Mouse (Mus musculus) B cell, adult 2 months (primary cell): ENCODE measurements around the gene Ninl.

Source experiments
- DNase-seq, 2 experiments: peaks; one replicate each; pipeline ENCODE4 v3.0.0; 2022

Gene Ninl

DNA sequence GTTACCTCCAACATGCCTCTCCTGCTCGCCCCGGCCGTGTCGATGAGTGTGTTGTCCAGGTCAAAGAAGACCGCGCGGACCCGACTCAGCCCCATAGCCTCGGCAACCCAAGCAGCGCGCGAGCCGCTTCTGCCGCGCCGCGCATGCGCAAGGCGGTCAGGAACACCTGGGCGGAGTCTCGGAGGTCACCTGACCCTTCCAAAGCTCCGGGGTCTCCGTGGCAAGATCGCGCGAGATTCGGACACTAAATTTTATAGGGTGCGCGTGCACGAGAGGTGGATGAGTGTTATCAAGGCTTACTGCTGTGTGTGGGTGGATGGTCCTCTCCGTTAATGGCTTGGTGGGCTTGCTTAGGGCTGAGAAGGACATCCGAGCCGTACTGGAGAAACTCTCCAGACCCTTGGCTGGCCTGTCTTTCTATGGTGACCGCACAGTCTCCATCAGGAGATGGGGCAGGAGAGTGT, at the start of gene Ninl, which contains the start of gene Nanp:
Gene Ninl, minus strand, starts transcription at position 151 of the 464 bp plus-strand sequence.
Gene Nanp, minus strand, starts transcription at position 167 of the 464 bp plus-strand sequence.
- peak; percentile 92 to 93 for DNase-seq

DNA sequence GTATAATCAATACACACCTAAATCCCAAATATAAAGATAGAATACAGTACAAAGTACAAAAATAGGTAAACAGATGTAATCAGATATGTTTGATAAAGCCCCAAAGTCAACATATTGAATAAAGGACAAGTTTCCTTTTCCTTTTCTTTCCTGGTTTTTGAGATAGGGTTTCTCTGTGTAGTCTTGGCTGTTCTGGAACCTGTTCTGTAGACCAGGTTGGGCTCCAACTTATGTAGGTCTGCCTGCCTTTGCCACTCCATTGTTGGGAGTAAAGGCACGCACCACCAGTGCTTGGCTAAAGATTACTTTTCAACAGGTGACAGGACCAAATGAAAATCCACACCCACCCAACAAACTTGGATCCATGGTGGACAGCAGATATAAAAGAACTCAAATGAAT, 17.5 kb upstream of the Ninl start:
- DNase-seq: no peak

DNA sequence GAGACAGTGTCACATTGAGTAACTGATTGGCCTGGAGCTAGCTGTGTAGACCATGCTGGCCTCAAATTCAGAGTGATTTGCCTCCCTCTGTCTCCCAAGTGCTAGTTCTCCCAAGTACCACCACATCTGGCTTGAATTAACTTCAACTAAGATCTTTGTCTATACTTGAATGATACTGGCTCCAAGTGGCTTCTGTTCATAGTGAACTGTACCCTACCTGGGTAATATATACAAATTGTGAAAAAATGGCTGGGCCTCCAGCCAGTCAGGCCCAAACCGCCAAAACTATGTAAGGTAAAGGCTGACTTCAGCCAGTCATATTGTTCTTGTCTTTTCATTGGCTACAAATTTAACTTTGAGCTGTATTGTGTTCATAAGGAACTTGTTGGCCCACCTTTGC, 1.2 kb upstream of the Ninl start:
- DNase-seq: no peak

DNA sequence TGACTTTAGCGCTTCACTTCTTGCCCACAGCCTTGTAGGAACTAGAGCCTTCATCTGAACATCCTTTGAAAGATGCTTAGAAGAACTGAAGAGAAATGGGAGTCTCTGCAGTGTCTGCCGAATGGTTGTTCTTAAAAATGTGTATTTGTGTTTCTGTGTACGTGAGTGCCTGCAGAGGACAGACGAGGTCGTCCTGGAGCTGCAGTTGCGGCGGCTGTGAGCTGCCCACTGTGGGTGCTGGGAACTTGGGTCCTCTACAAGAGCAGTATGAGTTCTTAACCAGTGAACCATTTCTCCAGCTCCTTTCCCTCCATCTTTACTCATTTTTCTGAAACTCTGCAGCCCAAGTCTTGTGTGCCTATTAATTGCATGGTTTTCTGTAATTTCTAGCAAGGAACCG, 544 bp upstream of the Ninl start:
- no peak for DNase-seq

DNA sequence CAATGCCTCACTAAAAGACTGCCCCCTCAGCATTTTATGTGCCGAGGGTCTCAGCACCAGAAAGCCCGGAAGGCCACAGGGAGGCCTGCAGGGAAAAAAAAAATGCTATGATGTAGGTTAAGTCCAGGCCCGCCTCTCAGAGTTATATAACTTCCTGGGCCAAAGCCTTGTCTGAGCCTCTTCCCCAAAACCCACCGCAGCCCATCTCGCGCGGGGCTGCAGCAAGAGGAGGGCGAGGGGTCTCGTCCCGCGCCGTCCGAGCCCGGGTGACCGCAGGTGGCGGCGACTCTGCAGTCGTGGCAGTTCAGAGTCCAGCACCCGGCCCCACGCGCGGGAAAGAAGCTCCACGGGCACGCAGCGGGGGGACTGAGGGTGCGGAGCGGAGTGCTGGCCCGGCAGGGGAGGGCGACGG, 365 bp downstream of the Ninl start:
- DNase-seq: no peak

DNA sequence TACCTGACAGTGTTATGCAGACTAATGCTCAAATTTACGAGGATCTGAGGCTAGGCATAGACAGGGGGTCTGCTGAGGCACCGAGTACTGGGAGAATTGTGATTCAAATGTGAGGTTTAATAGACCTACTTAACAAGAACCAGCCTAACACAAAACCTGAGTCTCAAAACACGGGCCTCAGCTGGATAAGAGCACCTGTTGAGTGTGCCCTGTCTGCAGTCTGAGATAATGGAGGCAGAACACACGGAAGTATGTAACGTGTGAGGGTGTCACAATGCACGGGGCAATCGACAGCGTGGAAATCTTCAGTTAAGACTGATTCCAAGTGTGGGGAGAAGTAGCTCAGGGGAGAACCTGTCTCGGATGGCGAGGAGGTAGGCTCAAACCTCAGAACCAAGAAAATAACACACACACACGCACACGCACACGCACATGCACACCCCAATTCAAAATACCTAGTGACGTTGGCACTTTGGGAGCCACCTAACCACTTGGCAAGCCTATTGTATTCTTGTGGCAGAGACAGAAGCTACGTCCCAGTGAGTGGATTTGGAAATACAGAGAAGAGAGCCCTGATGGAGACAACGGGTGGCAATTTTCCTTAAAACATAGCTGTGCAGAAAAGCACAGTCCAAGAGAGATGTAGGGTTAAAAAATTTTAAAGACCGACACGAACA, 1.2 kb downstream of the Ninl start:
- DNase-seq: no peak

DNA sequence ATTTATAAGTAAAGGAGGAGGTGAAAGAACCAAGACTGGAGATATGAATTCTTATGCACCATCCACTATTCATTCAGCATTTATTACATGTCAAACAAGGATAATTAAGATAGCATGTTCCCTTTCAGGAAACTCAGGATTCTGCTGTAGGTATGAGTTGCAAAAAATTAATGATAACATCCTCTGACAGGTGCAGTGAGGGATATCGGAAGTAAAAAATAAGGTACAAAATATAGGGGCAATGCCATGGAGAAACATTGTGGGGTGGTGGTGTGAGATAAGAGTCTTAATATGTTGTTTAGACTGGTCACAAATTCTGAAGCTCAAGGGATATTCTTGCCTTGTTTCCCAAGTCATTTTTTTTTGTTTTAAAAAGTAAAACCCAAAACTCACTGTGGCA, 1.9 kb downstream of the Ninl start:
- DNase-seq: no peak

DNA sequence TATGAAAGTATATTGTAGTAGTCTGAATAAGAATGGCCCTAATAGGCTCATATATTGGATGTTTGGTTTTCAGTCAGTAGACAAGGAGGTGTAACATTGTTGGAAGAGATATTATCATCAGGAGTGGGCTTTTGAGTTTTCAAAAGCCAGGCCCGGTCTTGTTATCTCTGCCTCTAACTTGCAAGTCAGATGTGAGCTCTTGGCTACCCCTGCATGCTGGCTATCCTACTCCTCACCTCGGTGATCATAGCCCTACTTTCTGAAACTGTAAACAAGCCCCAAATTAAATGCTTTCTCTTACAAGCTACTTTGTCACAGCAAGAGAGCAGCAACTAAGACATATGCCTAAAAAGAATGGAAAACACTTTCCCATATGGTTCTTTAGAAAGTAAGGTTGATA, 2.5 kb downstream of the Ninl start:
- DNase-seq: no peak

DNA sequence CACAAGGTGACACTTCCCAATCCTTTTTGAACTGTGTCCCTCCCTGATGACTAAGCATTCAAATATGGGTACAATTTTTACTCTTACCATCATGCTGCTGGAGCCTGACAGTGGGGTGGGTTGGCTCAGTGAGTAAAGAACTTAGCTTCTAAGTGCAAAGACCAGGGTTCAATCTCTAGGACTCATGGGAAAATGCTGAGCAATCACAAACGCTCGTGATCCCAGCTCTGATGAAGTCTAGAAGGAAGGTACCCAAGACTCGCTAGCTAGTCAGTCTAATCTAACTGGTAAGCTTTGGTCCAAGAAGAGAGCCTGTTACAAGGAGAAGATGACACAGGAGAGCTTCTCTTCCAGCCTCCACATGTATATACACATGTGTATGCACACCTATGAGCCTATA, 4.7 kb downstream of the Ninl start:
- no peak for DNase-seq

DNA sequence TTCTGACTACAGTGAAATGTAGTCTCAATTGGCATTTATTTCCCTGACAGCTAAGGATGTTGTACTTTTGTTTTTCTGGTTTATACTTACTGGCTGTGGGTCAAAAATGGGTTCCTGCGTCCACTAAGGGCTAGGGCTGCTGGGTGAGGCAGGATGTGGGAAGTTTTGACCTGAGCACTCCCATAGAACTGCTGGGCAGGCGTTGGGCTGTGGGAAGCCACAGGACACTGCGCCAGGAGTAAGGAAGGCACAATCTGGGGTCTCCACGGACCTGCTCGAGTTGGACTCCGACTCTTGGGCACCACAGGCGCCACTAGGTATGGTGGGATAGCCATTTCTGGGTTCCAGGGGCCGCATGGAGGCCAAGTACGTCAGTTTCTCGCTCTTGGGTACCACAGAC, 18.0 kb downstream of the Ninl start:
- DNase-seq: no peak

DNA sequence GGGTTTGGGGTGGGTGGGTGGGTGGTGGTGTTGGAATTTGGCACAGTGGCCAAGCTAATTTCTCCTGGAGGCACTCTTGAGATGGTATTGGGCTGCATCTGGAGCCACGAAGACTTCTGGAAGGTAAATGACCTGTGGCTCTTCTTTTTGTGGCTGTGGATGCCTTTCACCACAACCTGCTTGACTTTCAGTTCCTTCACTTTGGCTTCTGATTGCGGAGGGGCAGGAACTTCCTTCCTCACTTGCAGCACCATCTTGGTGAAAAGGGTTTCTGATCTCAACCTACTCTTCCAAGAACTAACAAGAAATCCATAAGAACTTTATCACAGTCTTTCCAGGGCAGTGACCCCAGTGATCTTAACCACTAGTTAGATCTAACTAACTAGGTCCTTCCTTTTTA, 23.9 kb downstream of the Ninl start:
- DNase-seq: no peak

DNA sequence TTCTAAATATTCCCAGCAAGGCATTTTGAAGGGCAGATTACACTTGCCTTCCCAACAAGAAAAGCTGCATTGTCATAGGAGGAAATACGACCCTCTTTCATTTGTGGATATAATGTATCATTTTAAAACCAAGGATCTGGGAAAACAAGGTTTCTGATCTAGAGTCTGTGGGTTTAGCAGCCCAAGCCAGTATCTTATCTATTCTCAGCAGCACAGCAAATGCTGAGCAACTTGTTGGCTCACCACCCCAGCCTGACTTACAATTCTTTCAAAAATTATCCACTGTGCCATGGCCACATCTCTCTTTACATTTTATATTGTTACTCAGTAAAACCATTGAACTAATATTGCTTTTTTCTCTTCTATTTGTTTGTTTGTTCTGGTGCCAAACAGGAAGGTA, 27.9 kb downstream of the Ninl start:
- no peak for DNase-seq

DNA sequence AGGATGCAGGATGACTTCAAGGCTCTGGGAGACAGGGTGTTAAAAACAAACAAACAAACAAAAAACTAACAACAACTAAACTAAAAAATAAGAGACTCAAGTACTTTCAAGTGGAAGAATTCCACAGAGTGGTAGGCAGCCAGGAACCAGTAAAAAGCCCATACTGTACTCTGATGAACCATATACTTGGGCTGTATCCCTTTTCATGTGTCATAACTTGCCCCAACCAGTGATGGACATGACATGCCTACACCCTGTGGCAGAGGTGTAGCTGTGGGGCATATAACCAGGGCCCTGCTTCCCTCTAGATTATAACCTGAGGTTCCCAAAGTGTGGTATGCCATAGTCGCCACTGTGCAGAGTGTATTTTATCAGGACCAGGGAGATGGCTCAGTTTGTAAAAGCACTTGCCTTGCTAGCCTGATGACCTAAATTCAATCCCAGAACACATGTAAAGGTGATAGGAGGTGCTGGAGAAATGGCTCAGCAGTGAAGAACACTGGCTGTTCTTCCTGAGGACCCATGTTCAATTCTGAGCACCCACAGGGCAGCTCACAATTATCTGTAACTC, 29.6 kb downstream of the Ninl start:
- peak in 1 of 2 experiments; percentile 1 for DNase-seq

DNA sequence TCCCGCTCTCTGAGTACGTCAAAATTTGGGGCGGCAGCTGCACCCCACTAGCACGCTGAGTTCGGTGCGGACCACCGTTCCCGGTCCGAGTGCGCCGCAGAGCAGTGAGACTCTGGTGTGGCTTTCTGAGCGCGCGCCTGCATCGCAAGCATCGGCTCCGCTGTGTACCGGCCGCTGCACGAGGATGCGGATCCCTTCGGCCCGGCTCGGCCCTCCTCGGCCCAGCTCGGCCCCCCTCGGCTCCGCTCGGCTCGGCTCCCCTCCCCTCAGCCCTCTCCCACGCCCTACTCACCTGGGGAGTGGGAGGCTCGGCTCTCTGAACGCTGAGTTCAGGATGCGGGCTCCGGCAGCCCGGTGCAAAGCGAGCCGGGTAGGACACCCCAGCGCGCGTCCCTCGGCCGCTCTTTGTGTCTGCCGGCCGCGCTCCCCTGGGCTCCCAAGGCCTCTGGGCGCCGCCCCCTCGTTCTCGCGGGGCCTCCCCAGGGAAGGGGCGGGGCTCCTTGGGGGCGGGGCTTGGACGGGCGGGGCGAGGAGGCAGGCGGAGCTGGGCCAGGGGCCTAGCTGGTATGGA, 30.2 kb downstream of the Ninl start:
- peak; percentile 48 for DNase-seq

DNA sequence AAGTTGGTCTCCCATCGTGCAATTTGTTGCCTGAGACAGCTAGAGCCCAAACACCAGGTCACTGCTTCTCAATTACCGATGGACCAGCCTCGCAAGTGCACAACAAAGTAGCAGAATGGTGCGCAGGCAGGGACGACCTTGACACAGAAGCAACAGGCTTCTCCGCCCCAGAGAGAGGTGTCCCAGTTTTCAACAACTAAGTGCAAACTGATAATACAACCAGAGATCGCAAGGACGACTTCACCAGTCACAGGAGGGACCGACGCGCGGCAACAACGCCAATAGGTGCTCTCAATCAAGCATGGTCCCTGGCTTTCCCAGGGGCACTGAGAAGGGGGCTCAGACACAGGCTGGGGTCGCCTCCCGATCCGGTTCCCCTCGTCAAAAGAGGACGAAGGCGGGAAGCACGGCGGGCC, 30.7 kb downstream of the Ninl start:
- peak; percentile 1 to 7 for DNase-seq

DNA sequence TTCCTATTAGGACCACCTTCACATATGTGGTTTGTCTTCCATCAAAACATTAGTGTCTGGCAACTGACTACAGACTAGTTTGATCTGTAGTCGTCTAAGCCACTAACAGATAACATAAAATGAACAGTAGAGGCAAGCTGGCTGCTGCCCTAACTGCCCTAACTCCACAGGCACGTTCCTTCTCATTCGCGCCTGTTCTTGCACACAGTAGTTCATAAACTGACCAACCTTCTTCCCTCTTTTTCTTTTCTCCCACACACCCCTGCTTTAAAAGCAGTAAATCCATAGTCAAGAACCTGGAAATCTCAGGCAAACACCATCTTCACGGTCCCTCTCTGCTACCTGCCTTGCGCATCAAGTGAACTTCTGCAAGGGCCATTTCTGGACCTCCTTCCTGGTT, 31.2 kb downstream of the Ninl start:
- DNase-seq: peak in 1 of 2 experiments; percentile 3

DNA sequence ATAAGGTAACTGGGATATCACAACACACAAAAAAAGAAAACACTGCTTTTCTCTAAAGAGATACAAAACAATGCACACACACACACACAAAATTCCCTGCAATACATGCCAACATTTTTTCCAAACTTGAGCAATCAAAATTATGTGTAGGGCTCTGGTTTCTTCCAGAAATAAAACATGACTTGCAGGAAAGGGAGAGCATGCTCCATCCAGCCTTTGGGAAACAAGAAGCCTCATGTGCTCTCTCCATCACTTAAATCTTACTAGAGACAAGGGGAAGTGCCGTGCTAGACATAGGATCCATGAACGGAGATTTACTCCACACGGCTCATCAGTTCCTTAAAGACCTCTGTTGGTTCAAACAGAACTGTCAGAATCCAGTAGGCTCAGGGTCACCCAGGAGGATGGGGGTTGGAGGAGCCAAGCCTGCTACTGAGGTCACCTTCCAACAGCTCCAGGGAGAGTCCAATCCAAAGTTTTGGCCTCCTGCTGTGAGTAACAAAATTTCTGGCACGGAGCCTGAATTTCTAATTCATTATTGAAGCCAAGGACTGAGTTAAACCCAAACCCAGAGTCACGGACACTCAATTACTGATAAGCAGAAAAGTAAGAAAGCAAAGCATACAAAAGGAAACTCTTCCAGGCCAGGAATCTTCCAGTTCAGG, 32.8 kb downstream of the Ninl start:
- no peak for DNase-seq

DNA sequence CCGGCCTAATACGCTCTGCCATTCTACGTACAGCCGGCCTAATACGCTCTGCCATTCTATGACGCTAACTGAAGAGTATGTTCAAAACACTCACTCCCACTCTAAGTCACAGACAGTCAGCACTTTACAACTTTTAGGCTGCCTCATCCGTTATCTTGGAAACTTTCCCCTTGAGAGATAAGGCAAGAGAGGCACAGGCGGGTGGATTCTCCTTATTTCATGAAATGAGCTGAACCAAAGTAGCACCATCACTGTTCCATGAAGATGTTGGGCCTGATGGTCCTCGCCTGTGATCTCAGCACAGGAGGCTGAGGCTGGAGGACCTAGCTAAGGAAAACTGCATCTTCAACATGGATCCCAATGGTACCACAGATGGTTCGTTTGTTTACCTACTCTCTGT, 34.8 kb downstream of the Ninl start:
- no peak for DNase-seq

DNA sequence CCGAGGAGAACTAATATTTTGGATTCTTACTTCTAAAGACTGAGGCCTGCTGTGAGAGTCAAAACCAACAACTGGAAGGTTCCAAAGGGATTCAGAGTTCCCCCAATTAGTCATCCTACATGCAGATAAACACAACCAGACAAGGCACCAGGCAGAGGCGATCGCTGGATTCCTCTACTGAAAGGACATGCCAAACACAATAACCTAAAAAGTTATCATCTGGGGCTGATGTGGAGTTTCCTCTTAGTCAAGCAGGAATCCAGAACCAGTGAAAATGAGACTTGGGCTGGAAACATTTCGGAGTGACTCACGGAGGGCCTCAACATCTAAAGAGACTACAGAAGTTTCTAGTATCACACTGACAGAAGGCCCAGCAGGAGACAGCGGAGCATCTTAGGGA, 35.4 kb downstream of the Ninl start:
- no peak for DNase-seq

DNA sequence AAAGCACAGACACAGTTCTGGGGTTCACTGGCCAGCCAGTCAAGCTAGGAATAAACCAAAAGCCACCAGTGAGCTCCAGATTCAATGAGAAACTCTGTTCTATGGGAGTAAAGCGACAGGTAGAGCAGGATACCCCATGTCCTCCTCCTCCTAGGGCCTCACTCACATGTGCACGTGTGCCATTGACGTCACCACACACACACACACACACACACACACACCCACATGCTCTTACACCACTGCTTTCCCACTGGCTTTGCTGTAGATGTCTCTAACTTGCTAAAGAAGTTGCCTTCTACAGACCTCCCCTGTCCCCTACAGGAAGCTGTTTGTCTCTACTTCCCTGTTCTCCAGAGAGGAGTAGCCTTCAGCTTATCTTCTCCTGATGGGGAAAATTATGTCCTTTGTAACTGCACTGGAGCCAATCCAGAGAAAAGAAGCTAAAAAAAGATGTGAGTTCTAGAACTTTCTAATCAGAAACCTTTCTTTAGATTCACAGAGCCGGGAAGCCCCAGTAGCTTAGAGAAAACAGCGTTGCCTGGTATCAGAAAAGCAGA, 37.5 kb downstream of the Ninl start:
- DNase-seq: no peak

DNA sequence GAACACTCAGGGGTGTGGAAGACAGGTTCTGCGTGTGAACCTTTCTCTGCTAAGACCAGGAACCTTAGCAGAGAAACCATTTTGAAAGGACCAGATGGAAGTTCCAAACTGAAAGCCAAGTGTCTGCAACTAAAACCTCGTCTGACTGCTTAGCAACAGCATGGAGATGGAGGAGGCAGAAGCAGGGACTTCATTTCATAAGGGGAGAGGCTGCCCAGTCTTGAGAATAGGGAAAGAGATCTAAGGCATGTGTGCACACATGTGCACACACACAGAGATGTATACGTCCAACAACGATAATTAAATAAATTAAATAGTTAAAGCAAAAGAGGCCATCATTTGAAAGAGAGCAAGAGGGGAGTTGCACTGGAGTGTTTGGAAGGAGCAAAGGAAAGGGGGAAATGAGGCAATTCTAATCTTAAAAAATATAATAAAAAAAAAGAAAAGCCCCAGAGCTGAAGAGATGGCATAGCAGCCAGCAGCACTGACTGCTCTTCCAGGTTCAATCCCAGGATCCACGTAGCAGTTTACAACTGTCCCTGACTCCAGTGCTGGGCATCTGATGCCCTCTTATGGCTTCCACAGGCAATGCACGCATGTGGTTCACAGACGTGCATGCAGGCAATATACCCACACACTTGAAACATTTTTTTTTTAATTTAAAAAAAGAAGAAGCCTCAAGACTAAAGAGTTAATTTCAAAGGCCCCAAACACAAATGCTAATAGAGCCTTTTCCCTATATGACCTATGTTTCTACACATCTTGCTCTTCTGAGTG, 38.6 kb downstream of the Ninl start:
- DNase-seq: peak; percentile 35 to 42

DNA sequence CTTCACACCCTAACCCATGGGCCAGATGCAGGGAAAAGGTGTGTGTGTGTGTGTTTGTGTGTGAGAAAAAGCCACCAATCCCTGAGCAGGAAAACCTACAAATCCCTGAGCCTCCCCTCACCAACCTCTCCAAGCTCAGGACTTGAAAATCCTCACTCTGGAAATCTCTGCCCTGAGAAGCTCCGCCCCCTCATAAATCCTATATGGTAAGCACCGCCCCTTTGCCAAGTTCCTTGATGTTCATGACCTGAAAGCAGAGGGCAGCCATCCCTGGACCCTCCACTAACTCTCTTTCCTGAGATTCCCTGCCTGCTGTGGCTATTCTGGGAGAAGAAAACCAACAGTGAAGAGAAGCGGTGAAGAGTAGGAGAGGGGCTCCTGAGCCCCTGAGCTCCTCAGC, 40.2 kb downstream of the Ninl start:
- no peak for DNase-seq

DNA sequence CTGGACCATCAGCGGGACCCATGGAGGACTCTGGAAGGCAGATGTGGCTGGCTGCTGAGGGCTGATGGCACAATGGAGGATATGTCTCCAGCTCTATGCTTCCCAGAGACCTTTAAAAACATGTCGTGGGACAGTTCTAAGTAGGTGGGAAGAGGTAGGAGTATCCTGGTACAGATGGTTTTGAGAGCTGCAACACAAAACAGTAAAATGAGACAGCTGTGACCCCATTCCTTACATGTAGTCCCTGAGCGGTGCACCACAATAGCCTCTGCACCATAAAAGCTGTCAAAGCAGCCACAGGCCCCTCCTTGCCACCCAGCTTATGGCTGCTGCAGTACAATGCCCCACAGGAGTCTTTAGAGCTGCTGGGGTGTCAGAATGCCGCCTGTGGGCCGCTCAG, 41.6 kb downstream of the Ninl start:
- DNase-seq: no peak
